Mouse (Mus musculus): ENCODE measurements at regions not wholly inside any gene's neighbourhood (a gene's known extent, or its start where the extent isn't known, plus 50 kb on each side); places are given as distances from the start of the nearest gene placed in this dataset.
"Not testable (repeated sequence)": the region's sequence is repeated elsewhere in the genome, so short reads cannot be mapped to it uniquely, and the experiment has no call there.

DNA sequence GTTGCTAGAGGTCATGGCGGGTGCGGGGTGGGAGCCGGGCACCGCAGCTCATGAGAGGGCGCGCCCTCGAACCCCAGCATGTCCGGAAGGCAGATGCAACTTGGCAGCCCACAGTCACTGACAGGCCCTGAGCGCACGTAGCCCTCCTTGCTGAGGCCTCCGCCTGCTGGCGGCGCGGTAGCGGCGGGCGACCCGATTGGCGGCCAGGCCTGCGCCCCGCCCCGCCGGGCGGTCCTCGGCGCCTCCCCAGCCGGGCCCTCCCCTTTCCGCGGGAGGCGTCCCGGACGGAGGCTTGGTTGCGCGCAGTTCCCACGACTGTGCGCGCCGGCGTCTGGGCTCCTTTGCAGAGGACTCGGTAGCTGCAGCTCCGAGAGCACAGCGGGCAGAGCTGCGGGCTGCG lies 301.9 kb downstream of the Hpcal1 start:
- not testable (repeated sequence) for TF ChIP-seq CTCF (IDR thresholded peaks at IDR 0.05; ENCODE audit: extremely low read depth, insufficient read length, insufficient replicate concordance, low read depth, low read length); POLR2A (IDR thresholded peaks at IDR 0.05; ENCODE audit: low read depth, low read length)
